Mouse (Mus musculus): ENCODE data around the gene Ildr2.

GRCm38 (mm10) chr1:166284390-166284789, 30.5 kb downstream of the Ildr2 start:
- TF ChIP-seq CTCF (IDR thresholded peaks at IDR 0.05; ENCODE audit: control insufficient read depth, insufficient read depth, low read length) (no peak), POLR2A (IDR thresholded peaks at IDR 0.05; ENCODE audit: borderline replicate concordance, control insufficient read depth, low read depth, low read length) (no peak)
